Mouse (Mus musculus) olfactory bulb, adult 2 months (tissue): ENCODE data around the gene Agap2.

Experiments used
- CTCF ChIP-seq: fragments of 200-500 bp; IDR thresholded peaks from 2 replicates; pipeline ENCODE4 v1.5.1; 2012; ENCODE audit warnings: low read depth, mild to moderate bottlenecking, low read length, moderate library complexity; ENCODE audit not compliant: insufficient read depth
- POLR2A ChIP-seq: fragments of 200-500 bp; IDR thresholded peaks from 2 replicates; pipeline ENCODE4 v1.6.1; 2012; ENCODE audit warnings: mild to moderate bottlenecking, low read depth, low read length, moderate library complexity; ENCODE audit not compliant: insufficient read depth

- TF ChIP-seq CTCF (no peak), POLR2A (no peak)
Measured at GRCm38 (mm10) chr10:127141500-127141899, 66.4 kb downstream of the Agap2 start.
